In the genomic region with DNA sequence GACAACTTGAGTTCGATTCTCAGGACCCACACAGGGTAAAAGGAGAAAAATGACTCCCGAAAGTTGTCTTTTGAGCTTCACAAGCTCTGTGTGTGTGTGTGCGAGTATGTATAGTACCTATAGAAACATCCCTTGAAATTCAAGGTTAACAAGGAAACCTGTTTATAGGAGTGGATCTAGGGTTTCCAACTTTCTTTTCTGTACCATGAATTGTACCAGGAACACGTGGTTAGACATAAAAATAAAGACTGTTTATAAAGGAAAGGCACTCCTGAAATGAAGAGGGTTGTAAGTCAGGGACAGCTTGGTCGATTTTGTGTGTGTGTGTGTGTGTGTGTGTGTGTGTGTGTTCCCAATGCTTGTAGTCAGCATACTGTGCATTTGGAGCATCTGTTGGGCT, we compare ENCODE assay signal across 8 mouse cellular contexts. TPM values are rescaled to one million over a fixed set of nuclear protein-coding genes. Genes with fewer than 3 reads are reported as not detected.
DNase-seq lines count a peak whose midpoint lies in the region; ATAC-seq and TF ChIP-seq lines count a peak whose summit lies in the region.

No protein-coding gene starts in this region.

- TF ChIP-seq CTCF in MEL (IDR thresholded peaks at IDR 0.05 in 2 of 3, conservative IDR thresholded peaks at IDR 0.05 in 1 of 3; ENCODE audit: control insufficient read depth in 1 of 3, insufficient read depth in 1 of 3, low read depth in 2 of 3, low read length in 3 of 3, poor library complexity in 1 of 3, severe bottlenecking in 1 of 3): no peak

- 0 out of 2 replicates have a peak overlapping the region, but pooled peaks have one; percentile 5 for H3K27ac ChIP-seq in heart, embryonic 16.5 days (ENCODE audit: low read length)
- H3K27ac ChIP-seq in MEL (ENCODE audit: control insufficient read depth, low read depth, low read length): peak overlapping the region; percentile 49
- no peak overlapping the region for H3K27ac ChIP-seq in hindbrain, embryonic 12.5 days
- no peak overlapping the region for H3K27ac ChIP-seq in midbrain, embryonic 12.5 days (replicated peaks)

- peak overlapping the region; percentile 68 for H3K4me3 ChIP-seq in heart, embryonic 16.5 days (ENCODE audit: low read length)
- peak overlapping the region; percentile 62 to 95 for H3K4me3 ChIP-seq in MEL (ENCODE audit: control insufficient read depth in 1 of 2, insufficient read depth in 1 of 2, low read depth in 2 of 2, low read length in 2 of 2)
- H3K4me3 ChIP-seq in hindbrain, embryonic 12.5 days: peak overlapping the region; percentile 90
- H3K4me3 ChIP-seq in midbrain, embryonic 12.5 days: peak overlapping the region; percentile 77

- 15% methylated on average over 5 of the region's 5 CpGs for WGBS in heart, embryonic 16.5 days
- 11% methylated on average over 5 of the region's 5 CpGs for WGBS in hindbrain, embryonic 12.5 days
- WGBS in midbrain, embryonic 12.5 days: 15% methylated on average over 5 of the region's 5 CpGs

- no peak for TF ChIP-seq EP300 in MEL (IDR thresholded peaks at IDR 0.05; ENCODE audit: low read depth in 1 of 2, low read length in 2 of 2)

- peaks cover 5% of the 10 kb centered on the region; the same call in 1 of the 2 replicates for H3K36me3 ChIP-seq in heart, embryonic 16.5 days (ENCODE audit: control insufficient read depth, insufficient read depth)
- peaks cover 0 to 13% of the 10 kb centered on the region in 2 experiments; a peak in 2 of 4 replicates for H3K36me3 ChIP-seq in MEL (ENCODE audit: control insufficient read depth in 1 of 2, insufficient read depth in 2 of 2, low read length in 2 of 2)
- peaks cover 19% of the 10 kb centered on the region for H3K36me3 ChIP-seq in hindbrain, embryonic 12.5 days
- H3K36me3 ChIP-seq in midbrain, embryonic 12.5 days: peaks cover 17% of the 10 kb centered on the region

- ATAC-seq in heart, embryonic 16.5 days (replicated peaks; ENCODE audit: extremely low read depth, insufficient read depth, low FRiP score): no peak
- no peak for ATAC-seq in hindbrain, embryonic 12.5 days (ENCODE audit: low FRiP score)
- no peak for ATAC-seq in midbrain, embryonic 12.5 days (ENCODE audit: low FRiP score, low read depth)

- peak overlapping the region; percentile 81 for H3K9ac ChIP-seq in heart, embryonic 16.5 days (ENCODE audit: low read length)
- H3K9ac ChIP-seq in MEL (ENCODE audit: control insufficient read depth, low read depth, low read length, poor library complexity, severe bottlenecking): peak overlapping the region; percentile 78
- peak overlapping the region; percentile 91 for H3K9ac ChIP-seq in hindbrain, embryonic 12.5 days
- peak overlapping the region; percentile 87; the same call in 1 of the 2 replicates for H3K9ac ChIP-seq in midbrain, embryonic 12.5 days (replicated peaks)

- H3K27me3 ChIP-seq in heart, embryonic 16.5 days (ENCODE audit: control insufficient read depth, insufficient read depth, low read length): peaks cover 10% of the 10 kb centered on the region; the same call in 1 of the 2 replicates
- no peaks in the 10 kb centered on the region for H3K27me3 ChIP-seq in MEL (ENCODE audit: control insufficient read depth in 1 of 2, insufficient read depth in 2 of 2, low read length in 2 of 2)
- peaks cover 35% of the 10 kb centered on the region for H3K27me3 ChIP-seq in hindbrain, embryonic 12.5 days
- peaks cover 42% of the 10 kb centered on the region for H3K27me3 ChIP-seq in midbrain, embryonic 12.5 days

- intact Hi-C loops in heart, postnatal 36 days (cut with DNase I): no loop called here

- peaks cover 13% of the 10 kb centered on the region for H3K79me2 ChIP-seq in MEL (ENCODE audit: control insufficient read depth, insufficient read depth, low read length, poor library complexity)

- peaks cover 10% of the 10 kb centered on the region for H3K4me1 ChIP-seq in heart, embryonic 16.5 days (ENCODE audit: control insufficient read depth, insufficient read depth, low read length)
- H3K4me1 ChIP-seq in MEL (ENCODE audit: control insufficient read depth in 1 of 2, insufficient read depth in 2 of 2, low read length in 2 of 2): peaks cover 3 to 21% of the 10 kb centered on the region in 2 experiments; a peak in 3 of 4 replicates
- peaks cover 20% of the 10 kb centered on the region for H3K4me1 ChIP-seq in hindbrain, embryonic 12.5 days
- H3K4me1 ChIP-seq in midbrain, embryonic 12.5 days: peaks cover 16% of the 10 kb centered on the region

- no peak for DNase-seq in heart, postnatal 36 days
- no peak for DNase-seq in MEL (ENCODE audit: low read depth, low spot score)
- DNase-seq in layer of hippocampus, adult 11-12 months (ENCODE audit: low spot score): no peak
- DNase-seq in natural killer cell, adult 2 months (ENCODE audit: low spot score in 2 of 2): no peak
- DNase-seq in adrenal gland, adult 8-10 months: no peak

- no peak for TF ChIP-seq RAD21 in MEL (IDR thresholded peaks at IDR 0.05; ENCODE audit: low read depth, low read length)

- H3K9me3 ChIP-seq in heart, embryonic 16.5 days (replicated peaks; ENCODE audit: control insufficient read depth, low read length): no peaks in the 10 kb centered on the region
- H3K9me3 ChIP-seq in MEL (replicated peaks; ENCODE audit: insufficient read depth, low read length): no peaks in the 10 kb centered on the region
- no peaks in the 10 kb centered on the region for H3K9me3 ChIP-seq in hindbrain, embryonic 12.5 days (replicated peaks)
- H3K9me3 ChIP-seq in midbrain, embryonic 12.5 days: no peaks in the 10 kb centered on the region

- no peak for TF ChIP-seq POLR2A in MEL (IDR thresholded peaks at IDR 0.05; ENCODE audit: control insufficient read depth in 1 of 2, insufficient read depth in 1 of 2, low read depth in 1 of 2, low read length in 2 of 2, poor library complexity in 1 of 2)

- peak overlapping the region; percentile 93 for H3K4me2 ChIP-seq in heart, embryonic 16.5 days (ENCODE audit: low read depth, low read length)
- H3K4me2 ChIP-seq in hindbrain, embryonic 12.5 days (replicated peaks): peak overlapping the region; percentile 93
- H3K4me2 ChIP-seq in midbrain, embryonic 12.5 days (replicated peaks): peak overlapping the region; percentile 71

TF ChIP-seq in MEL, 35 proteins besides CTCF, POLR2A, EP300 and RAD21 (continues in another document):
- TF ChIP-seq MXI1 (IDR thresholded peaks at IDR 0.05; ENCODE audit: low read depth, low read length) (peak; percentile 69), NELFE (IDR thresholded peaks at IDR 0.05; ENCODE audit: low read depth, low read length) (no peak), MAZ (IDR thresholded peaks at IDR 0.05; ENCODE audit: low read depth, low read length) (no peak), MYC (IDR thresholded peaks at IDR 0.05; ENCODE audit: low read depth, low read length) (peak; percentile 56; the same call in 1 of the 2 replicates), ELF1 (IDR thresholded peaks at IDR 0.05; ENCODE audit: low read depth, low read length) (no peak), UBTF (IDR thresholded peaks at IDR 0.05; ENCODE audit: borderline replicate concordance, insufficient read depth, low read depth, low read length) (no peak), POLR2AphosphoS5 (IDR thresholded peaks at IDR 0.05; ENCODE audit: borderline replicate concordance, low read depth, low read length) (no peak), ZMIZ1 (IDR thresholded peaks at IDR 0.05; ENCODE audit: low read depth, low read length) (no peak), ETS1 (IDR thresholded peaks at IDR 0.05; ENCODE audit: low read depth, low read length) (no peak), USF2 (IDR thresholded peaks at IDR 0.05; ENCODE audit: borderline replicate concordance in 1 of 2, insufficient read depth in 1 of 2, low read depth in 1 of 2, low read length in 2 of 2) (no peak)

RNA-seq across cellular contexts. Expression of gene Mthfsd, which starts 0.5 kb away (rescaled TPM):
- 32.1 and 32.3 TPM in 2 replicates for polyA plus RNA-seq in heart, embryonic 16.5 days (2015; fragmentation: Nextera tagmentation; extraction: Ambion mirVana)
- 10 to 100 TPM; 11.0 to 12.2 TPM for total RNA-seq in heart, postnatal 36 days (2021)
- 46.1 and 49.8 TPM in 2 replicates for total RNA-seq in MEL (2012; rRNA removed)
- 10 to 100 TPM in 1 of 2 experiments, not detected in 1; 62.6 TPM for polyA plus RNA-seq in MEL (2012; ENCODE audit: insufficient read depth in 1 of 2, insufficient read length in 2 of 2, low read depth in 1 of 2, low replicate concordance in 2 of 2, missing spikeins in 1 of 2)
- polyA plus RNA-seq in hindbrain, embryonic 12.5 days (2016; fragmentation: Nextera tagmentation; extraction: Ambion mirVana): 60.0 and 69.3 TPM in 2 replicates
- 59.6 and 61.4 TPM in 2 replicates for polyA plus RNA-seq in midbrain, embryonic 12.5 days (2016; fragmentation: Nextera tagmentation; extraction: Ambion mirVana)
- total RNA-seq in adrenal gland, adult 8-10 months (2022): 10 to 100 TPM; 35.0 to 59.1 (median 47.1) TPM

RNA-seq across cellular contexts. Expression of gene Foxc2, which starts 7.3 kb away (rescaled TPM):
- polyA plus RNA-seq in heart, embryonic 16.5 days (2015; fragmentation: Nextera tagmentation; extraction: Ambion mirVana): 3.5 and 4.4 TPM in 2 replicates
- total RNA-seq in heart, postnatal 36 days (2021): 1 to 10 TPM; 1.9 to 2.4 TPM
- 15.4 and 19.2 TPM in 2 replicates for total RNA-seq in MEL (2012; rRNA removed)
- 10 to 100 TPM in 1 of 2 experiments, not detected in 1; 13.6 TPM for polyA plus RNA-seq in MEL (2012; ENCODE audit: insufficient read depth in 1 of 2, insufficient read length in 2 of 2, low read depth in 1 of 2, low replicate concordance in 2 of 2, missing spikeins in 1 of 2)
- 22.7 and 25.4 TPM in 2 replicates for polyA plus RNA-seq in hindbrain, embryonic 12.5 days (2016; fragmentation: Nextera tagmentation; extraction: Ambion mirVana)
- 6.8 and 17.4 TPM in 2 replicates for polyA plus RNA-seq in midbrain, embryonic 12.5 days (2016; fragmentation: Nextera tagmentation; extraction: Ambion mirVana)
- total RNA-seq in adrenal gland, adult 8-10 months (2022): 1 to 10 TPM; 3.9 to 5.9 (median 5.1) TPM

RNA-seq across cellular contexts. Expression of gene Foxl1, which starts 19.1 kb away (rescaled TPM):
- polyA plus RNA-seq in heart, embryonic 16.5 days (2015; fragmentation: Nextera tagmentation; extraction: Ambion mirVana): 0.49 and 0.62 TPM in 2 replicates
- total RNA-seq in heart, postnatal 36 days (2021): under 1 TPM in 1 of 2 experiments, not detected in 1; 0.14 TPM
- 0.12 and 0.13 TPM in 2 replicates for total RNA-seq in MEL (2012; rRNA removed)
- under 1 TPM in 1 of 2 experiments, not detected in 1; 0.07 TPM for polyA plus RNA-seq in MEL (2012; ENCODE audit: insufficient read depth in 1 of 2, insufficient read length in 2 of 2, low read depth in 1 of 2, low replicate concordance in 2 of 2, missing spikeins in 1 of 2)
- 1.8 and 2.2 TPM in 2 replicates for polyA plus RNA-seq in hindbrain, embryonic 12.5 days (2016; fragmentation: Nextera tagmentation; extraction: Ambion mirVana)
- polyA plus RNA-seq in midbrain, embryonic 12.5 days (2016; fragmentation: Nextera tagmentation; extraction: Ambion mirVana): 0.46 and 1.3 TPM in 2 replicates
- under 1 TPM; 0.24 to 0.78 (median 0.54) TPM for total RNA-seq in adrenal gland, adult 8-10 months (2022)

RNA-seq across cellular contexts. Expression of gene Foxf1, which starts 24.5 kb away (rescaled TPM):
- polyA plus RNA-seq in heart, embryonic 16.5 days (2015; fragmentation: Nextera tagmentation; extraction: Ambion mirVana): 1.9 and 8.9 TPM in 2 replicates
- total RNA-seq in heart, postnatal 36 days (2021): under 1 TPM; 0.22 to 0.25 TPM
- total RNA-seq in MEL (2012; rRNA removed): not detected in 2 replicates
- not detected for polyA plus RNA-seq in MEL (2012; ENCODE audit: insufficient read depth in 1 of 2, insufficient read length in 2 of 2, low read depth in 1 of 2, low replicate concordance in 2 of 2, missing spikeins in 1 of 2)
- 2.0 and 3.2 TPM in 2 replicates for polyA plus RNA-seq in hindbrain, embryonic 12.5 days (2016; fragmentation: Nextera tagmentation; extraction: Ambion mirVana)
- 0.24 and 0.33 TPM in 2 replicates for polyA plus RNA-seq in midbrain, embryonic 12.5 days (2016; fragmentation: Nextera tagmentation; extraction: Ambion mirVana)
- total RNA-seq in adrenal gland, adult 8-10 months (2022): under 1 TPM; 0.17 to 0.46 (median 0.29) TPM

Comparison
In these comparisons a context has a peak if more than half of its experiments do, and no peak if none do; other contexts are left out.
1. H3K27ac ChIP-seq: peak in heart, embryonic 16.5 days (single experiment) and MEL (single experiment); none in hindbrain, embryonic 12.5 days (single experiment) and midbrain, embryonic 12.5 days (single experiment).
2. Peak in every context shown above with its lines, with median percentiles within 50 percentile points of each other: H3K4me2 ChIP-seq, H3K4me3 ChIP-seq and H3K9ac ChIP-seq.